Mouse (Mus musculus) c-Kit-positive CD71-positive TER-119-negative erythroid progenitor cells, embryonic 14.5 days (primary cell): ENCODE results near the gene Hist1h2ad.
"Not testable (repeated sequence)": the region's sequence is repeated elsewhere in the genome, so short reads cannot be mapped to it uniquely, and the experiment has no call there.

Source experiments
- DNase-seq: peaks from one replicate; pipeline ENCODE4 v3.0.0-alpha.2; 2013; ENCODE audit warnings: low read depth

Gene Hist1h2ad

GRCm38 (mm10) chr13:23542225-23542980, 31.8 kb upstream of the Hist1h2ad start:
- not testable (repeated sequence) for DNase-seq

- peak; percentile 97 for DNase-seq
Measured at GRCm38 (mm10) chr13:23542999-23543607, 31.1 kb upstream of the Hist1h2ad start, which contains the start of gene Hist1h2bh. Gene Hist1h2bh (minus strand): TSS chr13:23543392.

DNA sequence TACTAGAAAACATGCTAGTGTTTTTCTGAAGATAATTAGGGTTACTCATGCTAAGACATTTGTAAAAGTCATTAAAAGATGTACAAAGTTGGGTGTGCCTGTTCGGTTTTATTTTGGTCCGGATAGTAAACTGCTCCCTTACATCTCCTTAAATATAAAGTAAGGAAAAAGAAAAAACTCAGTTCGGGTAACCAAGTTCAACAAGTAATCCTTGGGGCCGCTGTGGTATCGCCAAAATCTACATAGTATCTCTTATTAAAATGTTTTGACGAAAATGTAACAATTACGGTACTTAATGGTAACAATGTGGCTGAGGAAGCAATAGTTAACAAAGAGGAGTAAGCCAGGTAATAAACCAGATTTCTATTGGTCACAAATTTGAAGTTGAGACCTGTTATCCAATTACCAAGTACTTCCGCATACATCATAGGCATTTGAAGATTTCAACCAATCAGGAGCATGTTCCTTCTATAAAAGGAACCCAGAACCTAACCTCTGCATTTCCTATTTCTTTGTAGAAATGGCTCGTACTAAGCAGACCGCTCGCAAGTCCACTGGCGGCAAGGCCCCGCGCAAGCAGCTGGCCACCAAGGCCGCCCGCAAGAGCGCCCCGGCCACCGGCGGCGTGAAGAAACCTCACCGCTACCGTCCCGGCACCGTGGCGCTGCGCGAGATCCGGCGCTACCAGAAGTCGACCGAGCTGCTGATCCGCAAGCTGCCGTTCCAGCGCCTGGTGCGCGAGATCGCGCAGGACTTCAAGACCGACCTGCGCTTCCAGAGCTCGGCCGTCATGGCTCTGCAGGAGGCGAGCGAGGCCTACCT, 30.0 kb upstream of the Hist1h2ad start, which contains the start of gene Hist1h3f:
TSS of gene Hist1h3f (plus strand) at position 88 of the 822 bp plus-strand sequence.
- DNase-seq, result peak; percentile 91

DNA sequence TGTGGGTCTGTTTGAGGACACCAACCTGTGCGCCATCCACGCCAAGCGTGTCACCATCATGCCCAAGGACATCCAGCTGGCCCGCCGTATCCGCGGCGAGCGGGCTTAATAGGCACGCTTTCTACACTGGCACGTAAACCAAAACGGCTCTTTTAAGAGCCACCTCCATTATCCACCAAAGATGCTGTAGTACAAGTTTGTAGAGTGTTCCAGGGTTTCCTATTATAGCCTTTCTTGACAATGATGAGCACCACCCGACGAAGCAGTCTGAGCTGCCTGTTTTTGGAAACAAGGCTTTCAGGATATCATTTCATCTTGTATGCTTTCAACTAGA, 29.4 kb upstream of the Hist1h2ad start:
- DNase-seq, result not testable (repeated sequence)

GRCm38 (mm10) chr13:23546694-23547093, 27.5 kb upstream of the Hist1h2ad start:
- no peak for DNase-seq

DNA sequence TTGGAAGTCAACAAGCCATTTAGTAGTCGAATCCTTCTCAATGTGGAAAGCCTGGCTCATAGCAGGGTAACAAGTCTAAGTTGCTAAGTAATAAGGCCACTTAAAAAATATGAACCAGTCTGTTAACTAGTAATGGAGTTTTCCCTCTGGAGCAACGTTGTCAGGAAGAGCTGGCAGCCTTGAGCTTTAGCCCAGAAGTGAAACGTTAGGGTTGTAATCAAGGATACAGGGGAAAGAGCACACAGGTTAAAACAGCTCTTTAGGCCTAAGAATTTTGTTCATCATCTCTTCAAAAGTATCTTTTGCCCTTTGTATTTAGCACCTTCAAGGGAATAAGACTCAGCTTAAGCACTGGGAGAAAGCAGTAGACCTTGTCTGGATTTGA, 23.4 kb upstream of the Hist1h2ad start:
- no peak for DNase-seq

DNA sequence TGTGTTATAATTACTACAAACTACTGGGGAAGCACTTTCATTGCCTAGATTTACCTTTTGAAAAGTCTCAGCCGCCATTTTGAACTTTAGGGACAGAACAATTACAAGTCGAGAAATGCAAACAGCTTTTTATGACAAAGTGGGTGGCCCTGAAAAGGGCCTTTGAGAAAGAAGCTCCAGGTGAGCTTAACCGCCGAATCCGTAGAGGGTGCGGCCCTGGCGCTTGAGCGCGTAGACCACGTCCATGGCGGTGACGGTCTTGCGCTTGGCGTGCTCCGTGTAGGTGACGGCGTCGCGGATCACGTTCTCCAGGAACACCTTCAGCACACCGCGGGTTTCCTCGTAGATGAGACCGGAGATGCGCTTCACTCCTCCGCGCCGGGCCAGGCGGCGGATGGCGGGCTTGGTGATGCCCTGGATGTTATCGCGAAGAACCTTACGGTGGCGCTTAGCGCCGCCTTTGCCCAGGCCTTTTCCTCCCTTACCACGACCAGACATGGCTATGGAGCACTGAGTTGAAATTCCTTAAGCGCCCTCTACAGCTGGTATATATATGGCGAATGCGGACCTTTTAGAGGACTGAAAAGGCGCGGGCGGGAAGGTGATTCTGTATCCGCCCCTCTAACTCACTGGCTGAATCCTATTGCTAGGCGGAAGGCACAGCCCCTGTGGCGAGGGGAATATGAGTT, 22.9 kb upstream of the Hist1h2ad start, which contains the start of gene Hist1h4f:
TSS of gene Hist1h4f (minus strand) at position 503 of the 689 bp plus-strand sequence.
- peak; percentile 95 for DNase-seq

- no peak for DNase-seq
Measured at GRCm38 (mm10) chr13:23551931-23552914, 22.0 kb upstream of the Hist1h2ad start.

DNA sequence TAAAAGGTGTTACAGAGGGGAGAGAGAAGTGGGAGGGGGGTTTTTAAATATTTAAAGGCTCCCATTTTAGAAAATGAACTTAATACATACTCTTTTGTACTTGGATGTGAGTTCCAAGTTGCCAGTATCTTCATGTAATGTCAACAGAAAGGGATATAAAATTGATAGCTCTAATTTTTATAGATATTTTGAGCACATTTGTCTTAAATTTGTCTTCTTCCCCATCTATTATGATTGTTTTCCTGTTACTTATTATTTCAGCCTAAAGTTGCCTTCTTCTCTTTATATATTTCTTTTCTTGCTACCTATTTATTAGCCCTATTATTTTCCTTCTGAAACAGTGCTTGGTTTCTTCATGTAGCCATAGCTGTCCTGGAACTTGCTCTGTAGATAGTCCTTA, 21.2 kb upstream of the Hist1h2ad start, which contains the start of gene Hist1h1d:
TSS of gene Hist1h1d (plus strand) at position 301 of the 400 bp plus-strand sequence.
- no peak for DNase-seq

- no peak for DNase-seq
Measured at GRCm38 (mm10) chr13:23554393-23554792, 19.8 kb upstream of the Hist1h2ad start.

GRCm38 (mm10) chr13:23554925-23555838, 19.0 kb upstream of the Hist1h2ad start:
- no peak for DNase-seq

DNA sequence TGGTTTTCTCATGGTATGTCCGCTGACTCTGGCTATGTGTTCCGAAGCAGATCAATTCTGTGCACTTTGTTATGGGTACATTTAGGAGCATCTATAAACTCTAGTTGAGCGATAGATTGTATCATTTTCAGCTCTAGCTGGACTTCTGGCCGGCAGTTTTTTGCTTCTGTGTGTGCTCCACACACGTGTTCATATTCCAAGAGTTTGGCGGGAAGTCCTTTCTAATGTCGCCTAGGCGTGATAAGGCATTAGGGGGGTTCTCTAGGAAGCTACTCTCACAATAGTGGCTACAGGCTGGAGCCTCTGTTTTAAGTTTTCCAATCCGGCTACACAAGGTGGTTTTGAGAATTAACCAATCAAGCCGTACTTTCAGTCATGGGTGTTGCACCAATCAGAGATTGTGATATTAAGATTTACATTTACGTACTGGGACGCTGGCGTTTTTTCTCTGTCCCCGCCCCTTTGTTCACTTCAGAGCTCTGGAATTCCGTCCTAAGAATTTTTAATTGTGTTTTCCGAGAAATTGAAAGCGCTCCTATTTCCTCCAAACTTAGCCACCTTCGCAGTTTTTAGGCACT, 18.3 kb upstream of the Hist1h2ad start:
- no peak for DNase-seq

- no peak for DNase-seq
Measured at GRCm38 (mm10) chr13:23556906-23557305, 17.3 kb upstream of the Hist1h2ad start.

DNA sequence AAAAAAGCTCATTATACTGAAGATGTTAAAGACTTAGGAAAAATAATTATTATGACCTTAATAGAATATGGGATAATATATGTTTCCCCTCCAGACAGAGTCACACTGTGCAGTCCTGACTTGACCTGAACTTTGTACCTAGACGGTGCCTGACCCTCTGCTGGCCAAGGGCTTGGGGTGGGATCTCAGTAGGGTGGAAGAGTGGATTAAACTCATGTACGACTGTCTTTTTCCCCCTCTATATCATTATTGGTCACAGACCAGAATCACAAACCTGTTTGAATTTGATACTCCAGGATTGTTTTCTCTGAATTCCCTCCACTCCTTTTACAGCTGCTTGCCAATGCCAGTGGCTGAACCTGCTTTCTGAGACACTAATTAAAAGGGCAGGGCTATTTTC, 13.5 kb upstream of the Hist1h2ad start:
- not testable (repeated sequence) for DNase-seq

GRCm38 (mm10) chr13:23561531-23561882, 12.7 kb upstream of the Hist1h2ad start:
- DNase-seq, result not testable (repeated sequence)

DNA sequence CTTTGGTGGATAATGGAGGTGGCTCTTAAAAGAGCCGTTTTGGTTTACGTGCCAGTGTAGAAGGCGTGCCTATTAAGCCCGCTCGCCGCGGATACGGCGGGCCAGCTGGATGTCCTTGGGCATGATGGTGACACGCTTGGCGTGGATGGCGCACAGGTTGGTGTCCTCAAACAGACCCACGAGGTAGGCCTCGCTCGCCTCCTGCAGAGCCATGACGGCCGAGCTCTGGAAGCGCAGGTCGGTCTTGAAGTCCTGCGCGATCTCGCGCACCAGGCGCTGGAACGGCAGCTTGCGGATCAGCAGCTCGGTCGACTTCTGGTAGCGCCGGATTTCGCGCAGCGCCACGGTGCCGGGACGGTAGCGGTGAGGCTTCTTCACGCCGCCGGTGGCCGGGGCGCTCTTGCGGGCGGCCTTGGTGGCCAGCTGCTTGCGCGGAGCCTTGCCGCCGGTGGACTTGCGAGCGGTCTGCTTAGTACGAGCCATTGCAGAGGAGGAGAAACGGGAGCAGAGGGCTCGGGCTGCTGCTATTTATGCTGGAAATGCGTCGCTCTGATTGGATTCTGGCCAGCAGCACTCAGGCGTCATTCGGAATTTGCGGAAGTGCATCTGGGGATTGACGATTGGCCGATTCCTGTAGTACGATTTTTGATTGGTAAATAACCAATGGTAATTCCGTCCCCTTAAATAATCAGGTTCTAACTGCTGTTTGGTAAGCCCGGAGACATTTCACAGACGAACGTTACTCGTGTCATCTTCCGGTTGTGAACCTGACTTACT, 12.1 kb upstream of the Hist1h2ad start, which contains the start of gene Hist1h3e:
TSS of gene Hist1h3e (minus strand) at position 487 of the 777 bp plus-strand sequence.
- peak; percentile 90 for DNase-seq

GRCm38 (mm10) chr13:23562699-23563462, 11.3 kb upstream of the Hist1h2ad start:
- DNase-seq, result peak; percentile 68

GRCm38 (mm10) chr13:23564482-23564881, 9.7 kb upstream of the Hist1h2ad start:
- DNase-seq, result no peak
